In genomic region chrX:103623411-103623845, GRCm38 (mm10) we compare ENCODE assay signal across 8 mouse cellular contexts. TPM values are rescaled to one million over a fixed set of nuclear protein-coding genes. Genes with fewer than 3 reads are reported as not detected.
DNase-seq lines count a peak whose midpoint lies in the region; ATAC-seq lines count a peak whose summit lies in the region.

No protein-coding gene starts in this region.

- no peaks in the 10 kb centered on the region for H3K27me3 ChIP-seq in embryonic facial prominence, embryonic 15.5 days

- H3K36me3 ChIP-seq in embryonic facial prominence, embryonic 15.5 days: no peaks in the 10 kb centered on the region

- H3K4me1 ChIP-seq in embryonic facial prominence, embryonic 15.5 days: no peaks in the 10 kb centered on the region

- peak overlapping the region; percentile 21; the same call in 1 of the 2 replicates for H3K9ac ChIP-seq in embryonic facial prominence, embryonic 15.5 days

- WGBS in embryonic facial prominence, embryonic 15.5 days: 1% methylated on average over 27 of the region's 28 CpGs

- no peak for ATAC-seq in embryonic facial prominence, embryonic 15.5 days (ENCODE audit: insufficient number of reproducible peaks, low FRiP score, low TSS enrichment, low read depth)

- intact Hi-C loops in heart, postnatal 10 days (cut with DNase I): loop anchor here (2.0 to 10.0 kb wide), 2 partner anchors 131 to 201 kb away; partner anchors contain the start of gene Slc16a2

- H3K9me3 ChIP-seq in embryonic facial prominence, embryonic 15.5 days (replicated peaks): no peaks in the 10 kb centered on the region

- peak; percentile 29 to 53 for DNase-seq in CD8-positive naive resting alpha-beta T cell, adult 2 months (ENCODE audit: low read depth in 2 of 2, low spot score in 2 of 2)
- peak; percentile 45 to 60 for DNase-seq in adrenal gland, postnatal 36 days
- DNase-seq in heart, postnatal 10 days: peak; percentile 25 to 41
- DNase-seq in layer of hippocampus, adult 8-10 months (ENCODE audit: low spot score in 2 of 2): peak; percentile 25 to 38
- DNase-seq in lung, postnatal 25 days (ENCODE audit: low spot score): peak; percentile 24
- DNase-seq in ovary, postnatal 36 days (ENCODE audit: low spot score): peak; percentile 32
- DNase-seq in thymus, postnatal 4 days: peak; percentile 74

- peak overlapping the region; percentile 69 for H3K27ac ChIP-seq in embryonic facial prominence, embryonic 15.5 days (replicated peaks)

- peak overlapping the region; percentile 58 for H3K4me2 ChIP-seq in embryonic facial prominence, embryonic 15.5 days (replicated peaks)

- H3K4me3 ChIP-seq in embryonic facial prominence, embryonic 15.5 days (replicated peaks): peak overlapping the region; percentile 52

RNA-seq across cellular contexts. Expression of gene Zcchc13, which starts 7.0 kb away (rescaled TPM):
- not detected for total RNA-seq in adrenal gland, postnatal 36 days (2021)
- not detected in 2 replicates for polyA plus RNA-seq in embryonic facial prominence, embryonic 15.5 days (2015; fragmentation: Nextera tagmentation; extraction: Ambion mirVana)
- total RNA-seq in heart, postnatal 10 days (2021): not detected
- total RNA-seq in layer of hippocampus, adult 8-10 months (2022): not detected

Comparison
In these comparisons a context has a peak if more than half of its experiments do, and no peak if none do; other contexts are left out.
1. DNase-seq: peak in every context shown above with its lines; median percentile 74 in thymus, postnatal 4 days; 52 in adrenal gland, postnatal 36 days; 41 in CD8-positive naive resting alpha-beta T cell, adult 2 months; 33 in heart, postnatal 10 days; 32 in ovary, postnatal 36 days; 32 in layer of hippocampus, adult 8-10 months; 24 in lung, postnatal 25 days.